Mouse (Mus musculus) heart, adult 9 months (tissue): ENCODE data around the gene Hck.

Experiments used
- DNase-seq, 2 experiments: peaks; one replicate each; pipeline ENCODE4 v3.0.0; 2022; ENCODE audit warnings: low spot score in 2 of 2

Gene Hck

DNA sequence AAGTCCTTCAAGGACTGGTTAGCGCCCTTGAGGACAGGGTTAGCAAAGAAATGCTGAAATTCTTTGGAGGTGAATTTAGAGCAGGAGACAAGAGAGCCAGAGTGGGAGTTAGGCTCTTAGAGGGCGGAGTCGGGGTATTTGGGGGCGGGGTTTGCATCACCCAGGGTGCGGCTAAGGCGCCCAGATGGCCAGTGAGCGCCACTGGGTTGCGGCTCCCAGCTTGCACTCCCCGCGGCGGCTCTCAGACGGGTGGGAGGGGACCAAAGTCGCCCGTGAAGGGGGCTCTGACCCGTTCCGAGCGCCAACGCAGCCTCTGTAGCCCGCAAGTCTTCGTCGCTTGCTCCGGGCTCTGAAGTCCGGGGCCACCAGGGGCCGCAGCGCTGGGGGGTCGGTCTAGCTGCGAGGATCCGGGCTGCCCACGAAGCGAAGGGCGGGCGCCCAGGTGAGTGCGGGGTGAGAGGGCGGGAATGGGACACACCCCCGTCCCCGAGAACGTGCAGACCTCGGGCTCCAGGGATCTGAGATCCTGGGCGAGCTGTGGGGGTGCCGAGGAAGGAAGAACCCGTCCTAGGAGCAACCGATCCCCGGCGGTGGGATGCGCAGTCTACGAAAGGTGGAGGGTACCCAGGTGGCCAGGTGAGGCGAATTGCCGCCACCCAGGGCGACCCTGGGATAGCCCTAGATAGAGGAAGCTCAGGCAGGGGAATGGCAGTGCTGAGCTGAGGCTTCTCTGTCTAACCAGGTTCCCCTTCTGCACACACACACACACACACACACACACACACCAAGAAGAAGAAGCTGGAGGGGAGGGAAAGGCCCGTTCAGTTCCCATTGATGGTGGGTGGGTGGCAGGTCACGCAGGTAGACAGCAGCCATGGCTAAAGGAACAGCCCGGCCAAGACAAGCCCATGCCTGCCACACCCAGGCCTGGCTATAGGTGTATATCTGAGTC, at the start of gene Hck:
Hck (plus strand) TSS at position 156 of the 952 bp plus-strand sequence.
- peak; percentile 22 to 33 for DNase-seq

DNA sequence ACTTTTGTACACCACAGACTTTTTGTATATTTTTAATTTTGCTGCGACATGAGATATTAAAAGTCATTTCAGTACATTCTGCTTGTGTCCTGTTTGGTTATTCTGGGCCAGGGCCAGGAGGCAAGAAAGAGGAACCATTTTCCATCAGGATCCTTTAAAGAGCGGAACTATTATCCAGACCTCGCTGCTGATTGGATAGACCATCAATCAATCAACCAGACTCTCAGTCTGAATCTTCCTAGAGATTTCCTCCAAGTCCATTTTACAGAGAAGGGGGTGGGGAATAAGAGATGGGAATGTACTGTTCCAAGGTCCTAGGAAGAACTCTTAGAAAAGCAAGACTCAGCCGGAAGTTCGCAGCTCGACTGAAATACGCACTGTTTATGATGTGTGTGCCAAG, 48.1 kb upstream of the Hck start:
- no peak for DNase-seq

DNA sequence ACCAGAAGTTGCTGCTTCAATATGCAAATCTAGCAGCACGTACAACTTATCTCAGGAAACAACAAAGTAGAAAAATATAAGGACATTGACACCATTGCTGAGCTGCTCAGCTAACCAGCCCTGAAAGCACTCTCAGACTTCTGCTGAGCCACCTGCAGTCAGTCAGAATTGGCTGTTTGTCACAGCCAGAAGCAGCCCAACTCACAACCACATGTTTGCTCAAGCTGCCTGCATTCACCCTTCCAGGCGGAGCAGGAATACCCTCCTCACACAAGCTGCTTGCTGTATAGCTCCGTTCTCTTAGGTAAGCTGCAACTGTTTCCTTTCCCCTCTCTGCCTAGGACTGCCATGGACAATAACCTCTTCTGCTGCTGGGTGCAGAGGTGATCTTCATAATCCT, 44.9 kb upstream of the Hck start:
- no peak for DNase-seq

DNA sequence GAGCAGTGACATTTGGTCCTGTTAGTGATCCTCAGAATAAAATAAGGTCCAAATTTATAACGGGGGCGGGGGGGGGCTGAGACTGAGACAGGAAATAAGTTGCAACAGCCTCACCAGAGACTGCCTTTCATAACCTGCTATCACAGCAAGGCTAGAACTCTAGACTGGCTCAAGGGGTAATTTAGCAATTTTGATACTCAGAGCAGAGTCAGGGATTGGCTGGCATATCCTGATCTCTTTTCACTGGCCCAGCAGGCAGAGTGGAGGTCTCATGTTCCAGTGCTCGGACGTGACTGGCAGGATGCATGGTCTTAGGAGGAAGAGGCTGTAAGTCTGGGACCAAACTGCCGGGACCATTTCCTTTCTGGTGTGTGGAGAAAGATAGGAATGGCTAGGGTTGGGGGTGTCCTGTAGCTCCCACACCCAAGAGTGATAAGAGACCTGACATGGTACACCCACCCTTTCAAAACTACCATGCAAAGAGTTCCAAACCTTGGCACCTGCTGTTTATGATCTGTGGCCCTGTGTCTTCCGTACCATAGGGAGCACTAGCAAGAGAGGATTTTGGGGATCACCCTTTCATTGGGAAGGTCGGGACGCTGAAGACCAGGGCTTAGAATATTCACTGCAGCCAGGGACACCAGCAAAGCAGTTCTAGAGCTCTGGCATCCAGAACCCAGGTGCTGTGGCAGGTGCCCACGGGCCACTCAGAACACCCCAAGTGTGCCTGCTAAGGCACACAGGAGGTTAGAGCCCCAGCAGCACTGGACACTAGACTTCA, 43.9 kb upstream of the Hck start:
- DNase-seq, result no peak

DNA sequence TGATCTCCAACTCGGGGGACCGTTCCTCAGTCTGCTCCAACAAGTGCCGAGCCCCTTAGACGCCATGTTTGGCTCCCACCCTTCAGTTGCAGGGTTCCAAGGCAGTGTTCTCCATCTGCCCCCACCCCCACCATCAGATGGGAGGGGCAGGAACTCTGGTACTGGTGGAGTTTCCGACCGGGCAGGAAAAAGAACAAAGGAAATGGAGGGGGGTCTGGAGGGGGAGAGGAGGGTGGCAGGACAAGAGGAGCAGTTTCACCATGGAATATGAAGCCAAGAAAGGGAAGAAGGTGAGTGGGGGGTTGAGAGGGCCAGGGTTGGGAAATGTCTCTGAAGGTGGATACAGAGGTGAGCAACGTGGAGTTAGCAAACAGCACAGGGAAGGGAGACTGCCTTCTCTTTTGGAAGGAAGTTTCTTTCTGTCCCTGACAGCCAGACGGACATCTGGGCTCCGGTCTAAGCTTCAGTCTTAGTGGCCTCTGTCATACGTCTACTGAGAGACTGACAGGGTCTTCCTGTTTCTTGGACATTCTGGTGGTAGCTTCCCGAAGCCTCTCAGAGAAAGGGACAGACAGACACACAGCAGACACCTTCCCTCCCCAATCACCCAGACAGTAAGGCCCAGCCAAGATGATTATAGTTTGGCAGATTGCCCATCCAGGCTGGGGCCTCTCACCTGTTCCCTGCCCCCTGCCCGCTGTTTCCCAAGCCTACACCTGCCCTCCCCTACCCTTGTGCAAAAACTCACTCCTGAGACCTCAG, 42.3 kb upstream of the Hck start, which contains the start of gene Ccm2l:
Ccm2l (plus strand) TSS at position 209 of the 762 bp plus-strand sequence.
- peak; percentile 63 to 80 for DNase-seq

DNA sequence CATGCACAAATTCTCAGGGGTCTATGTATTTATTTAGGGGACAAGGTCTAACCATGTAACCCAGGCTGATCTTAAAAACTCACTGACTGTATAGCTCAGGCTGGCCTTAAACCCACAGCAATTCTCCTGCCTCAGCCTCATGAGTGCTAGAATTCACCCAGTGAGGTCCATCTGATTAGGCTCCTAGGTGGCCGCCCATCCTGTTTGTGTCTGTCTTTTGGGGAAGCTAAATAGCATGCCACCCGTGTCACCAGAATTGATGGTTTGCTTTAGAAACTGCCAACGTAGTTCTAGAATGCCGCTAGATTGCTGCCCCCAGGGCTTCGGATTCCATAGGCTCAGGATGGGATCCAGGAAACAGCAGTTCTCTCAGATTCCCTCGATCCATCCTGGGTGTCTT, 41.3 kb upstream of the Hck start:
- DNase-seq, result no peak

DNA sequence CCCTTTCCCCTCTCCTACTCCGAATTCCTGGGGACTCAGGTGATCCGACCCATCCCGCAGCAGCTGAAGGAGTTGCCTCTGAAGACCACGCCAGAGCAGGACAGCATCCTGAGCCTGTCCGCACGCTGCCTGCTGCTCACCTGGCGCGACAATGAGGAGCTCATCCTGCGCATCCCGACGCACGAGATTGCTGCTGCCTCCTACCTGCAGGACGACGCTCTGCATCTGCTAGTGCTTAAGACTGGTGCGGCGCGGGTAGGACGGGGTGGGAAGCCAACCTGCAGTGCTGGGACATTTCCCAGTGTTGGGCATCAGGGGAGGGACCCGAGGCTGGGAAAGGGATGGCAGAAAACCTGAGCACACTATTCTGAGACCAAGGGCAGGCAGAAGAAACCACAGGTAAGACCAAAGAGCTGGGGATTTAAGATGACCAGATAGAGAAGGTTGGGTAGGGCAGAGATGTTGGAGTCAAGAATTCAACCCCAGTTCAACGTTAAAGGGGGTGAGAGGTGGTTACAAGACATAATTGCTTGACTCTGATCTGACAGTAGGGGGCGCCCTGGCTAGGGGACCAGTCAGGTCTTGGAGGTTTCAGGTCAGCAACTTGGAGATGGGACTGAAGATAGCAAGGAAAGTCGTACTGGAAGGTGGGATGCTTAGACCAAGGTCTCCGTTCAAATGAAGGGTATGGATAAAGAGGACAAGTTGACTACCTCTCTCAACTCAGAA, 37.3 kb upstream of the Hck start:
- DNase-seq, result no peak

DNA sequence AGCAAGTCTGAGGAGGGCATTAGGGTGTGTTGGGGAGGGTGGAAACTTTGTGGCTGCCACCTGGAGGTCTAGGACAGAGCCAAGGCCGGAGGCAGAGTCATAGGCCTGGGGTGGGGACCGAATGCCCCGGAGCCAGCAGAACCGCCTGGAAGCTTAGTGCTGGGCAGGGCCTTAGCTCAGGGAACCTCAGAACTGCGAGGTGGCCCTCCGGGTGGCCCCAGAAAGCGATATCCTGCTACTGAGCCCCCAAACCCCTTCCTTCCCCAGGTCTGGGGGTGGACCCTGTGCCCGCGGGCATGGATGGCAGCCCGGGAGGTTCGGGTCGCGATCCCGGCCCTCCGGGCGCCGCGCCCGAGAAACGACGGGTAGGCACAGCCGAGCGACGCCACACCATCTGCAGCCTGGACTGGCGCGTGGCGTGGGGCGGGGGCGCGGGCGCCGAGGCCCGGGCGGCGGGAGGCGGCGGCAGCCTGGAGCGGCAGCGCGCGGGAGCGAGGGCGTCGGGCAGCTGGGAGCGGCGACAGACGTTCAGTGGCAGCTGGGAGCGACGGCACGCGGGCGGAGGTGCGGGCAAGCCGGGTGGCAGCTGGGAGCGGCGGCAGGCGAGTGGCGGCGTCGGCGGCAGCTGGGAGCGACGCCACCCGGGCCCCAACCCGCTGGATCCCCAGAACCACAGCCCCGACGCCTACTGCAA, 36.6 kb upstream of the Hck start:
- no peak for DNase-seq

DNA sequence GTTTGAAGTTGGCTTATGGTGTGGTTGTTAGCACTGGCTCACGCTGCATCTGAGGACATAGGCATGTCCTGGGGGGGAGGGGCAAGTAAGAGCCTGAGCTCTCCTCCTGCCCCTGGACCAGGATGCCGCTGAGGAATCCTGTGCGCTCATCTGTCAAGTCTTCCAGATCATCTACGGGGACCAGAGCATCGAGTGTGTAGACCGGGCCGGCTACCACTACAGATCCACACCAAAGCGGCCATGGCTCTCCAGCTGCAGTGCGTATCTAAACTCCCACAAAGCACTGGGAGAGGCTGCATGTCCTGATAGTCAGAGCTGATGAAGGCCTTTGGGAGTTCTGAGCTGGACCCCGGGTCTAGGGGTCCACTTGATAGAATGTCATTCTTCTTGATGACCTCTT, 33.6 kb upstream of the Hck start:
- no peak for DNase-seq

DNA sequence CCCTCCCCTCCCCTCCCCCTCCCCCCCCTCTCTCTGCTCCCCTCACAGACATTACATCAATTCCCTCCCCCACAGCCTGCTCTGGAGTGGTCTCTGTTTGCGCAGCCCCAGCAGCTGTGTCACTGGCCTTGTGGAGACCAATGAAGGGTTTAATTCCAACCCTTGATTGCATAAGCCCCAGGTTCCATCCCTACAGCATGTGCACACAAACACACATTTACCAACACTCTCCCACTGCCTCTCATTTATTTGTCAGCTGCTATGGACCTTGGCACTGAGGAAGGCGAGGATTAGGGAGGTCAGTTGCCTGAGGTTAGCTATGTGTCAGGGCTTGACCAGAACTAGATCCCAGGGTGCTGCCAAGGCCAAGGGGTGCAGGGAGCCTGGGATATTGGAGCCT, 32.3 kb upstream of the Hck start:
- no peak for DNase-seq

DNA sequence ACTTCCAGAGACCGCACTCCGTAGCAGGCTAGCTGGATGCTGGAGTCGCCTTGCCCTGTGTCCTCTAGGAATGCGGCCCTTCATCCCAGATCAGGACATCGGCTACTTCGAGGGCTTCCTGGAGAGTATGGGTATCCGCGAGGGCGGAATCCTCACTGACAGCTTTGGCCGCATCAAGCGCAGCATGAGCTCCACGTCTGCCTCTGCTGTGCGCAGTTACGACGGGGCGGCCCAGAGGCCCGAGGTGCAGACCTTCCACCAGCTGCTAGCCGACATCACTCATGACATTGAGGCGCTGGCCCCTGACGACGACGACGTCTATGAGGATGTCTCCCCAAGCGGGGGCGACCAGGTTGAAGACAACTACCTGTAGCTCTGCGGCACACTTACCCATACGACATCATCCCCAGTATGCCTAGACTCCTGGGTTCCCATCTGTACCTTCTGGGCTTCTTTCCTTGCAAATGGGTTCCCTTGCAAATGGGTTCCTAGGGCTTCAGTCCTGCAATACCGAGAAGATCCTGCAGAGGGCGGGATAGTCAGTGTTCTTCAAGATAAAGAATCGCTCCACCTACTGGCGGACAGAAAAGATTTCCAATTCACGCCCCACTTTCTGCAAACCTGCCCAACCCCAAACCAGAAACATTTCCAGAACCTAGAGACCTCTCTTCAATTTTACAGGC, 27.3 kb upstream of the Hck start:
- peak; percentile 46 to 70 for DNase-seq

DNA sequence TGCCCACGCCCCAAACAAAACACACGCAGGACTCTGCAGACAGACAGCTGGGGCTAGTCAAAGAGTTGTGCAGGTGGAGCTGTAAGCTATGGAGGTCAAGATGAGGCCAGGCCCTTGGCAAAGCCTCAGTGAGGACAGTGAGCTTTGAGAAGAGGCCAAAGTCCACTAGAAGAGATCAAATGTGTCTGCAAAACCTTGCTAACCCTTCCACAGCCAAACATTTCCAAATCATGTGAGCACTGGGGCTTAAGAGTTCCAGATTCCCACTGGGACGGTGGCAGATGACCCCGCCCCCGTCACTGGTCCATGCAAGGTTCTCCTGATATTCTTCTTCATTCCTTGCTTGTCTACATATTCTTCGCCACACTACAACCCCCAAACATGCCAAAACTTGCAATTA, 26.4 kb upstream of the Hck start:
- DNase-seq, result no peak

DNA sequence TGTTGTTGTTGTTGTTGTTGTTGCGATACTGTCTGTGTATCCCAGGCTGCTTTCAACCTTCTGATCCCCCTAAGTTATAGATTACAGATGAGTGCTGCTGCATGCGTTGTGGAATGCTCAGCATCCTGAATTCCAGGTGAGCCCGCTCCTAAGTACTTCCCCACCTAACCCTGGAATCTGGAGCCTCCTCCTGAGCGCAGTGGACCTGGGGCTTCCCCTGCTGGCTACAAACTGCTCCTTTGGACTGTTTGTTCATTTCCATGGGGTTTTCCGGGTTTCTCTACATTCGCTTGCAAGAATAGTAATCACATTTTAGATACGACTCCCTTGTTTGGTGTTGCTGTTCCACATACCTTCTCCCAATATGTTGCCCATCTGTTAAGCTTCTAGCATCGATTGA, 25.0 kb upstream of the Hck start:
- no peak for DNase-seq

DNA sequence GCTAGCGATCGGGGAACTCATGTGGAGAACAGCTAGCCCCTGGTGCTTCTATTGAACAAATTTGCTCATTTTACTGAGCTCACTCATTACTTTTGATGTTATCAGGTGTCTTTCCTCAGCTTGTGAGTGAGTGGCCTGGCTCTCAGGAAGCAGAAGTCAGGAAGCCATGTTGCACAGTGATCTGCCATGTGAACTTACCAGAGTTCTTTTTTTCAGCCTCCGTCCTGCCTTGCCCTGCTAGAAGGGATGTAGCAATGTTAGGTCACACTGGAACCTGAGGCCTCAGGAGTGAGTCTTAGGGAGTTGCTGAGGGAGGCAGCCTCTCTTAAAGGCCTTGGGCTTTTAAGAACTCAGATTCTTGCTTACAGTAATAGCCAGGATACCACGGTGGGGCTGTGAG, 24.4 kb upstream of the Hck start:
- no peak for DNase-seq

DNA sequence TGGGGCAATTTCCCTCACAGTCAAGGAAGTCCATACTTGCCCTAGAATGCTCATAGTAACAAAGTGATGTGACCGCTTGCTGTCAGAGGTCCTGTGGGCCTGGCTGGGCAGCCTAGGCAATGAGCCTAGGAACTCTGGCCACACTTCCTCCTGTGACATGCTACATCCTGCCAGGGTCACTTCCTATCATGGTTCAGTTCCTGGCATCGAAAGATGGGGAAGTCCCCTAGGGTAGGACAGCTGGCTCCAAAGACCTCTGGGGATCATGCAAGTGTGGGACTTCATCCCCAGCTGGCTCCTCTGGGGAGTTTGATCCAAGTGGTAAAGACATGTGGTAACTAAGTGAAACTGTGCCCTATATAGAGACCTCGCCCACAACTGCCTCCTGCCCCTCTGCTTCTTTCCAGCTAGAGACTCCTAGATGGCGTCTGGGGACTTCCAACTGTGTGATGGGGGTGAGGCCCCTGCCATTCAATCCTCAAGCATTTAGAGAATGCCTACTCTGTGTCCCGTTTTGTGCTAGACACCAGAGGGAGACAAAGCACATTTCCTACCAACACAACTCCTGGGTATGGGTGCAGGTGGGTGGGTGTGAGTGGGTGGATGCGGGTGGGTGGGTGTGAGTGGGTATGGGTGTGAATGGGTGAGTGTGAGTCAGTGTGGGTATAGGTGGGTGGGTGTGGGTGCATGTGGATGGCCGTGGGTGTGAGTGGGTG, 23.8 kb upstream of the Hck start:
- peak; percentile 50 to 74 for DNase-seq

DNA sequence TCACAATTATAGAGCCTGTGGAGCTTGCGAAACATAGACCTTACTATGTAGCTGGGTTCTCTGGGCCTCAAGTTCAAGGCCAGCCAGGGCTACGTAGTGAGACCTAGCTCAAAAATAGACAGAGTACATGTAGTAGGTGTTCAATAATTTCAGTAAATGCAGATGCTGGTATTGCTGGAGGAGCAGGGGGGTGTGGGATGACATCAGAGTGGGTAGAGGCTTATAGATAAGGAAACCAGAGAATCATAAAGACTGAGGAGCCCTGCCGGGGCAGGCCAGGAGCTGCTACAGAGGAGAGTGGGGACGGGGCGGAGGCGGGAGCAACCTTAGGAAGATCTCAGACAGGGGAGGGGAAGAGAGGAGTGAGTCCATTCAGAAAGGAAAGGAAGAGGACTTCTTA, 22.7 kb upstream of the Hck start:
- DNase-seq, result no peak

DNA sequence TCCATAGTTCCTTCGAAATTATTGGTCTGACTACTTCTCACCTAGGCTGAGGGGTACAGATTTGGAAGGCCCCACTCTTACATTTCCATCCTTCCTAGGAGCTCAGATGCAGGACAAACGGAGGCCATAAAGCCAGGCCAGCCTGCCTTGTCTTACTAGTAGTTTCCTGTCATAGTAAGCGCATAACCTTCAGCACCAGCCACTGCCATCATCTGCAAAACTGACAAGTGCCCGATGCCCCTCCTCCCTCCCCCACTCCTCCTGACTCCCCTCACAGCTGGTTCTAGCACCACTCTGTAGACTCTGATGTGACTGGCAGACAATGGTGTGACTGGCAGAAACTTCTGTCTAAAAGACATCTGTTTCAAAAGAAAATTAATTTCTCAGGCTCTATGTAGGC, 22.1 kb upstream of the Hck start:
- no peak for DNase-seq

DNA sequence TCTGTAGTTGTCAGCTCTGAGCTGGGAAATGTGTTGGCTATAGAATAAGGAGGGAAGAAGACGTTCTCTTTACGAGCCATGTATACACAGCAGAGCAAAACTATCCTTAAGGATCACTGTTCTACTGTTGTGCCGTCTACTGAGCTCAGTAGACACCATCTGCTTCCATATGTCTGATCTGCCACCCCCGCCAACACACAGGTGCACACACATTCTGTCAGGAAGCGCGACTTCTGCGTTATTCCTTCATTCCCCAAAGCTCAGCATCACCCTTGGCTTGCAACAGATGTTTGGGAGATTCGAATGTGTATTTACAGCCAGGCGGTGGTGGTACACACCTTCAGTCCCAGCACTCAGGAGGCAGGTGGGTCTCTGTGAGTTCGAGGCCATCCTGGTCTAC, 21.2 kb upstream of the Hck start:
- no peak for DNase-seq

DNA sequence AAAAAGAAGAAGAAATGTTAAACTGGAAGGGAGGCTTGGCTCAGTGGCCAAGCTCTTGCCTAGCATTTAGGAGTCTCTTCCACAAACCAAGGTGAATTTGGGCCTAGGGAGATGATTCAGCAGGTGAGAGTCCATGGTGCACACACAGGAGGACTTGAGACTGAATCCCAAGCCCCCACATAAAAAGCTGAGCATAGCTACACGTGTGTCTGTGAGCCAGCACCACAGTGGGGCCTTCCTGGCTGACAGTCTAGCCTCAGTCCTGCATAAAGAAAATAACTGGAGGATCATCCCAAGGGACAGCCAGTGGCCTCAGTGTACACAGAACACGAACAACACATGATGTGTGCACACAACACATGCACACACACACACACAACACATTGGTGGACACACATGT, 19.0 kb upstream of the Hck start:
- DNase-seq, result no peak
